Mouse (Mus musculus): ENCODE data around the gene Dbi.

Gene Dbi

GRCm38 (mm10) chr1:120083921-120084517, 36.9 kb downstream of the Dbi start:
- DNase-seq (ENCODE audit: low spot score in 2 of 2) = no peak

- no peak for DNase-seq (ENCODE audit: low spot score in 2 of 2)
Observed at GRCm38 (mm10) chr1:120082957-120083585, 37.8 kb downstream of the Dbi start.

GRCm38 (mm10) chr1:120080632-120081031, 40.2 kb downstream of the Dbi start:
- no peak for DNase-seq (ENCODE audit: low spot score in 2 of 2)

GRCm38 (mm10) chr1:120077746-120078410, 43.0 kb downstream of the Dbi start:
- no peak for DNase-seq (ENCODE audit: low spot score in 2 of 2)

GRCm38 (mm10) chr1:120075507-120075906, 45.4 kb downstream of the Dbi start:
- no peak for DNase-seq (ENCODE audit: low spot score in 2 of 2)

GRCm38 (mm10) chr1:120074931-120075330, 45.9 kb downstream of the Dbi start:
- no peak for DNase-seq (ENCODE audit: low spot score in 2 of 2)

- DNase-seq (ENCODE audit: low spot score in 2 of 2) = no peak
Observed at GRCm38 (mm10) chr1:120074307-120074702, 46.6 kb downstream of the Dbi start.

GRCm38 (mm10) chr1:120073519-120074306, 47.2 kb downstream of the Dbi start, which contains the start of gene Tmem37:
Gene Tmem37, minus strand, starts transcription at chr1:120074074.
- DNase-seq (ENCODE audit: low spot score in 2 of 2) = no peak

GRCm38 (mm10) chr1:120072900-120073299, 48.0 kb downstream of the Dbi start:
- no peak for DNase-seq (ENCODE audit: low spot score in 2 of 2)

- DNase-seq (ENCODE audit: low spot score in 2 of 2) = no peak
Observed at GRCm38 (mm10) chr1:120071133-120071532, 49.7 kb downstream of the Dbi start.

GRCm38 (mm10) chr1:120070168-120070567, 50.7 kb downstream of the Dbi start:
- no peak for DNase-seq (ENCODE audit: low spot score in 2 of 2)

GRCm38 (mm10) chr1:120069120-120069519, 51.8 kb downstream of the Dbi start:
- DNase-seq (ENCODE audit: low spot score in 2 of 2) = no peak

- no peak for DNase-seq (ENCODE audit: low spot score in 2 of 2)
Observed at GRCm38 (mm10) chr1:120066625-120067024, 54.3 kb downstream of the Dbi start.

GRCm38 (mm10) chr1:120066159-120066558, 54.7 kb downstream of the Dbi start:
- DNase-seq (ENCODE audit: low spot score in 2 of 2) = no peak

- no peak for DNase-seq (ENCODE audit: low spot score in 2 of 2)
Observed at GRCm38 (mm10) chr1:120064036-120064682, 56.7 kb downstream of the Dbi start.
